Mouse (Mus musculus): ENCODE measurements around the gene Gm7168. TPM values are rescaled to one million over a fixed set of nuclear protein-coding genes. Genes with fewer than 3 reads are reported as not detected.
"Not testable (repeated sequence)": the region's sequence is repeated elsewhere in the genome, so short reads cannot be mapped to it uniquely, and the experiment has no call there.

Gene Gm7168
- total RNA-seq (2021) = not detected

DNA sequence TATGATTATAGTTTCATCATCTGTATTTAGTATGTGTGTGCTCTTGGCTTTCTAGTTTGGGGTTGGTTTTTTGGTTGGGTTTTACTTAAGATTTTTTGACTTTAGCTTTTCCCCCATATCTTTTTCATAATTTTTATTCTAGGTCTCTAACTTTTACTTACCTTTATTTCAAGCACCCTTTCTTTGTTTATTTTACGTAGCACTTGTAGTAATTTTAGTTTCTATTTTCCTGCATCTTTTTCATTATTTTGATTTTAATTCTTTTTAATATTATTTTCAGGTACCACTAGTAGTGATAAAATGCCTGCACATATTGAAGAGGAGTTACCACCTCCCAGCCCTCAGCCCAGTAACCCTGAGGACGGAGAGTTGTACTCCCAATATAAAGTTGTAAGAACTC, at the start of gene Gm7168:
TSS of gene Gm7168 (plus strand) at position 301 of the 400 bp plus-strand sequence.
- not testable (repeated sequence) for DNase-seq (ENCODE audit: extremely low spot score in 1 of 2, low spot score in 1 of 2)

DNA sequence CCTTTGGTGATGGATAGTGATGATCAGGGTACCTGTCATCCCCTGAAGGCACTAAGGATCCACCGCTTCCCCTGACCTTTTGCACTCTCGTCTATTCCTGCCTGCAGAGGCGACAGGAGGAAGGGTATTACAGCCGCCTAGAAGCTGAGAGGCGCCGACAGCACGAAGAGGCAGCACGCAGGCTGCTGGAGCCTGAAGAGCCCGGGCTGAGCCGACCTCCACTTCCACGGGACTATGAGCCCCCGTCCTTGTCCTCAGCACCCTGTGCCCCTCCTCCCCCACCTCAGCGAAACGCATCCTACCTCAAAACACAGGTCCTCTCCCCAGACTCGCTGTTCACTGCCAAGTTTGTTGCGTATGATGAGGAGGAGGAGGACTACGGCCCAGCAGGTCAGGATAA, 49.3 kb upstream of the Gm7168 start:
- DNase-seq (ENCODE audit: extremely low spot score in 1 of 2, low spot score in 1 of 2) = no peak

DNA sequence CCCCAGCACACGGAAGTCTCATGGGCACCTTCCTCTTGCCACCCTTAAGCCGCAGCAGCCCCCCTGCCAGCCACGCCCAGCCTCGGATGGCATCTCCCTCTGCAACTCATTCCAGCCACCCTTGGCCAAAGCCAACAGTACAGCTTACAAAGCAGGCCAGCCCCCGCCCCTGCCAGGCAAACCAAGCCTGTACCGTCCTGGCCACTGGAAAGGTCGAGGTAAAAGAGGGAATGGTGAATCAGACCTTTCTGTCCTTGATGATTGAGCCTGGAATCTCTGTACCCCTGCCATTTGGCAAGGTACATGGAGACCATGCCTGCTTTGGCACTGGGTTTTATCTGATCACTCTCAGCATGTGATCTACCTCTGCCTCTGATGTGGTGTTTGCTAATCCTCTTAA, 48.9 kb upstream of the Gm7168 start:
- no peak for DNase-seq (ENCODE audit: extremely low spot score in 1 of 2, low spot score in 1 of 2)

DNA sequence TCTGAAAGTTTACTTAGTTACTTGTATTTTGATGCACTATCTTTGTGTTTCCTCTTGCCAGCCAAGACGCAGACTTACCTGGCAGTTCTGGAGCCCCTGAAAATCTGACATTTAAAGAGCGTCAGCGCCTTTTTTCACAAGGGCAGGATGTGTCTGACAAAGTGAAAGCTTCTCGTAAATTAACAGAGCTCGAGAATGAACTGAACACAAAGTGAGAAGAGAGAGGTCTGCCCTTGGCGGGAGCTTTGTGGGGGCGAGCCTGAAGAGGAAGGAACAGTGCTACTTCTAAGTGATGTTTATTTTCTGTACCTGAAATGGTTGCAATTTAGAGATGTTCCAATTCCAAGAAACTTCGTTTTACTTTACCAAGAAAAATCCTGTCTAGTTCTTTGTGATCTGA, 44.4 kb upstream of the Gm7168 start:
- DNase-seq (ENCODE audit: extremely low spot score in 1 of 2, low spot score in 1 of 2) = no peak

DNA sequence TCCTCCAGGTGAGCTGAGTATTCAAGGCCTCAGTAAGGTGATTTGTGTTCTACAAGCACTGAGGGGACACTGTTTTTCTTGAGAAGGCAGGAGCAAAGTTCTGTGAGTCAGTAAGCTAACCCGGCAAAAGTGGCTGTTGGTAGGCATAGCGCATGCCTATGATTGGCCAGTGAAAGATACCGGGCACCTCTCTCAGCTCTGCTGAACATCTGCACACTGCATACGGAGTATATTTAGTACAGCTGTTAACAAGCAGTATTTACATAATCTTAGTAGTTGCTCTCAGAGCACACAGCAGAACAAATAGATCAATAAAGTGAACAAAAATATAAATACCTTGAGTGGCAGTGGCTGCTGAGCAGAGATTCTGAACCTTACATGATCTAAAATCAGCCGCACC, 41.1 kb upstream of the Gm7168 start:
- DNase-seq (ENCODE audit: extremely low spot score in 1 of 2, low spot score in 1 of 2) = no peak

DNA sequence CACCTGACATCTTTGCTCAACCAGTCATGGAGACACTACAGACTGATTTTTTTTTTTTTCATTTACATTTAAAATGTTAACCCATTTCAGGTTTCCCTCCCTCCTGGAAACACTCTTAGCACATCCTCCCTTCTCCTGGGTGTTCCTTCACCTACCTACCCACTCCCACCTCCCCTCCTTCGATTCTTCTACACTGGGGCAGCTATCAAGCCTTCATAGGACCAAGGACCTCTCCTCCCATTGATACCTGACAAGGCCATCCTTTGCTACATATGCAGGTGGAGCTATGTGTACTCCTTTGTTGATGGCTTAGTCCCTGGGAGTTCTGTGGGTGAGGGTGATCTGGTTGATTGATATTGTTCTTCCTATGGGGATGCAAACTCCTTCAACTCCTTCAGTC, 40.5 kb upstream of the Gm7168 start:
- no peak for DNase-seq (ENCODE audit: extremely low spot score in 1 of 2, low spot score in 1 of 2)

DNA sequence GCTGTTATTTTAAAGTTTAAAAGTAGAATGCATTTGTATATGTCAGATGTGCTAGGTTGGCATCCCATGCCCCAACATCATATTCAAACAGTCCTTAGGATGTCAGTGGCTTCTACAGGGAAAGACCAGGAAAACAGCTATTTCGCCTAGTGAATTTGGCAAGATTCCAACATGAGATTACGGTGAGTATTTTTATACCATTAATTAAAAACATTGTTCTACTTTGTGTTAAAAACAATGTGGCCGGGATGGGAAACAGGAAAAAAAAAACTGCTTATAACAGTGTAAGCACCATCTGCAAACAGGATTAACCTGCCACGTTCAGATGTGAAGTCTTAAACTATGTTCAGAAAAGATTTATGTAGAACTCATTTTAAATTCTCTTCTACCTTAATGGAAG, 34.2 kb upstream of the Gm7168 start:
- DNase-seq (ENCODE audit: extremely low spot score in 1 of 2, low spot score in 1 of 2) = no peak

DNA sequence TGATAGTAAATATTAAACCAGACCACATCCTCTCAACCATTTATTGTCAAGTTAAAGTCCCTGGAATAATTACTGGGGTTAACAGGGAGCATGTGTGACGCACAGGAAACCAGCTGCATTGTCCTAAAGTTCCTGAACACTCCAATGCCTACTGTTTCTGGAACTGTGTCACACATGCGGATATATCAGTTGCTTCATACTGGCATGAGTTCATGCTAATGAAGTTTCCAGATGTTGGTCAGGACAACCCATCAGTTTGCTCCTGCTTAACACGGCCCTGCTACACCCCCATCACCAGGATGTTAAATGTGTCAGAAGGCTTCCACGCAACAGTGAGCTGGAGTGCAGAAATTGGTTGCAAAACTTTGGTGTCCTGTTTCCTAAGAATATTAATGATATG, 33.6 kb upstream of the Gm7168 start:
- no peak for DNase-seq (ENCODE audit: extremely low spot score in 1 of 2, low spot score in 1 of 2)

DNA sequence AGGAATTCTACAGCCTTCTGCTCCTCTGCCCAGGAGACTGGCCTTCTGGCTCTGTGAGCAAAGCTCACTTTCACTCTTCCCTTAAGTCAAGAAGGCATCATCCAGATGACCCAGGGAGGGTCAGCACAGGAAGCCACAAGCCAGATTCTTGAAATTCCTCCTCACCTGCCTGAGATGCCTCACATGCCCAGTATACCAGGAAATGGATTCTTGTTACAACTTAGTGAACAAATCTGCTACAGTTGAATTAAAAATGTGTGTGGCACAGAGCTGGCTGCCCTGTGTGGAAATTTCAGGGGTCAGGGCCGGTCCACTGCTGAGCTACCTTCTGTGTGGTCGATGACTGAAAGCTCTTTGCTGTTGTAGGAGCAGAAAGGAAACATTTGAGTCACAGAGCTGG, 27.4 kb upstream of the Gm7168 start:
- DNase-seq (ENCODE audit: extremely low spot score in 1 of 2, low spot score in 1 of 2) = no peak

DNA sequence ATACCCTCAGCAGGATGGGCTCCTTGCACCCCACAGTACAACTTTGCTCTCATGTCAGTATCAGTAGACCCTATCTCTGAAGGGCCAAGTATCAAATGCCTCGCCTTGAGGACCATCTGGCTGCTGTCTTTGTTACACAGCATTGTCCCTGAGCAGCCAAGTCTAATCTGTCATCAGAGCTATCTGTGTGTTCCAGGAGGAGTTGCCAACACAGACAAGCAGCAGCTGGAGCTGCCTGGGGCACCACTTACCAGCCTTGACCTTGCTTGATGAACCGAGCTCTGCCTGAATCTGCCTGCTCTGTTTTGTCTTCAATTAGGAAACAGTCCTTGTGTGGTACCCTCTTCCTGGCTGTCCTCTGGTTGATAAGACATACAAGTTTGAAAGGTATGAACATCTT, 24.8 kb upstream of the Gm7168 start:
- no peak for DNase-seq (ENCODE audit: extremely low spot score in 1 of 2, low spot score in 1 of 2)

DNA sequence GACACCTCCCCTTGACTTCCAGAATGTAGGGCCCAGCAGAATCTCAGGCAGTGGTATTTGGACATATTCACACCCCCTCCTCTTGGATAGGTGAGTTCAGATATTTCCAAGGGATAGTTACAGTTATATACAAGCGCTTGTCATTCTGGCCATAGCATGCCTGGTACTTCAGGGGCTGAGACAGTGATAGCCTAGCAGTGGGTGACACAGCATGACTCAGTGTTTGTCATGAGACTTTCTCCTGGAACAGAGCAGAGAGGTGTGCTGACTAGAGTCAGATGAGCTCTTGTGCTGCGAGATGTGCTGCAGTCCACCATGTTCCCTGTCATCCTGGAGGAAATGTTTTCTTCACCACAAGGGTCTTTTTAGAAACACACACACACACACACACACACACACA, 23.6 kb upstream of the Gm7168 start:
- no peak for DNase-seq (ENCODE audit: extremely low spot score in 1 of 2, low spot score in 1 of 2)

DNA sequence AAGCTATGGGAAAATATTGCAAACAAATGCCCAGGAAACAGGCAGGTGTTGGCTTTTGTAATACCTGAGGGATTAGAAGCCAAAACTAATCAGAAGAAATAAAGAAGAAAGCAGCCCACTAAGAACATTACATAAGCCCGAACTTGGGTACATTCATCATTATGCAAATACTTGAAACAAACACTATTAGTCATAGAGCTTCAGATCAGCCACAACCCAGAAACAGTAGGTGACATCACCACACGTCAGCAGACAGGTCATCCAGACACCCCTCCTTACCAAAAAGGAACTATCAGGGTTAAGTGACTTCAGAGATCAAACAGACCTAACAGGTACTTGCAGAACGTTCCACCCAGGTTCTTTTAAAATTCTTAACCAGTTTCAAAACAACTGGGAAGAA, 22.2 kb upstream of the Gm7168 start:
- no peak for DNase-seq (ENCODE audit: extremely low spot score in 1 of 2, low spot score in 1 of 2)

DNA sequence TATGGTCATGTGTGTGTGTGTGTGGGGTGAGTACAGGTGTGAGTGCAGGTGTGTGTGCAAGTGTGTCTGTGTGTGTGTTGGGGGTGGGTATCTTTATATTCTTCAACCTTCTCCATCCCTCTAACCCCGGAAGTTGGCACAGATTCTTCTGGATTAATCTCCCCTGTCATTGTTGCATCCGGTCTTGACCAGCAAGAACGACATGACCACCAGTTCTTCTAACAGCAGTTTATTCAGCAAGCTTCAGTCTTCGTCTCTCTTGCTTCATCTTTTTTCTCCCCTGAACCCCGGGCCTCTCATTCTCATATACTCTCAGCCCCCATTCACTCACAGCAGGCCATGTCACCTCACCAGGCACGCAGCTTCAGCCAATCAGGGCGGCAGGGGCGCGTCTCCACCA, 17.8 kb upstream of the Gm7168 start:
- no peak for DNase-seq (ENCODE audit: extremely low spot score in 1 of 2, low spot score in 1 of 2)

DNA sequence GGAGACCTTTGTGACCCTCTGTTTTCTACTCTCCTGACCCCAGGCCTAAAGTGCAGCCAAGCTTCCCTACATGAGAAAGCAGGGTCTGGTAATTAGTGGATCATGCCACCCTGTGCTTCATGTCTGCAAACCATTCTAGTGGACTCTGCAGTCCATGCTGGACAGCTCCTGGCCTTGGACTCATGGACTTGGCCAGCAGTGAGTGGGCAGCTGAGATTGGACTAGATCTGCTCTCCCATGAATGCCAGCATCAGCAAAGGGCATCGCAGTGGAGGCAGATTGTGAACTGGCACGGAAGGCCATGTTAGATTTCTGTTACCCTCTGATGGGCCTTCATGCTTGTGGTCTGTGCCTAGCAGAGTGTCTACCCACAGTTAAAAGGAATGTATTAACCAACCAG, 12.8 kb upstream of the Gm7168 start:
- DNase-seq (ENCODE audit: extremely low spot score in 1 of 2, low spot score in 1 of 2) = not testable (repeated sequence)

DNA sequence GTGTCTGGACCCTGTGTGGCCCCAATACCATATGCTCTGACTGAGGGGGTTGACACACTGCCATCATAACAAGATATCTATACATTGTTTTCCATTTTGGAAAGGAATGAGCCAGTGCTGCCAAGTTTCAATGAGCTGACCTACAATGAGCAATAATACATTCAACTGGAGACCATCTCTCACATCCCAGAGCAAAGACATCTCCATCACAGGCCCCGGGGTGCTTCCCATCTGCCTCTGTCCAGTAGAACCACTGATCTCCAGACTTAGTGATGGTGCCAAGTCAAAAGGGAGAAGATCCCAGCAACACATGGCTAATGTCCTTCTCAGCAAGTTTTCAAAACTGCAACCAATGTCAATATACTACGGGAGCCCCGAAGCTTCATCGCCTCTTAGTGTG, 10.4 kb upstream of the Gm7168 start:
- DNase-seq (ENCODE audit: extremely low spot score in 1 of 2, low spot score in 1 of 2) = no peak

DNA sequence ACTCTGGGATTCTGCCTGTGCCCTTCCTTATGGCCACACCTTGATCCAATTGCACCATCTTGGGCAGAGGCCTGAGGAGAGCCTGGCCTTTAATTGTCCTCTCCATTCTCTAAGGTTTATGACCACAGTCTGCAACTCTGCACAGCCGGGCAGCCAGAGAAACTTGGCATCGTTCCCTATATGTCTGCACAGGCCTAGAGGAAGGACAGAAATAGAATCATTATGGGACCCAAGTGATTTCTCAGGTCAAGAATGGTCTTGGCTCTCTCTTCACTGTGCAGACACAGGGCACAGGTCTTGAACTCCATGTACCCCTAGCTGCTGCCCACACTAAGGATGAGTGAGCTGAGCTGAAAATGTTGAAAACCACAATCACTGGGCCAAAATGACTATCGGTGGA, 9.5 kb upstream of the Gm7168 start:
- no peak for DNase-seq (ENCODE audit: extremely low spot score in 1 of 2, low spot score in 1 of 2)

DNA sequence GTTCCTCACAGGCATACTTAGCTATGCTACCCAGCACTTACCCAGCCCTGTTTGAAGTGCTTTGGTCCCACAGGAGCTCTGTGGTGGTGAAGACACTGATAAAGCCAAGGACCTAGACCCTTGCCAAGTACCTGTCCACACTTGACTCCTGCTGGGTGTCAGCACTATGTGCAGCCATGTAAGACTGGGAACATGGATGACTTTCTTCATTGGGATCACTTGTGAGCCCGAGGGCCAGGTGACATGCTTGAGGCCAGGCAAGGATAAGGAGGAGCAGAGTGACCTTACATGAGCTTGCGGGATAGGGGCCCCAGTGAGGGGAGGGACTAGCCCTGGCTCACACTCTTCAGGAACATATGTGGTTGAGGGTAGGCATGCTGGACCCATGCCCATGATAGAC, 8.9 kb upstream of the Gm7168 start:
- not testable (repeated sequence) for DNase-seq (ENCODE audit: extremely low spot score in 1 of 2, low spot score in 1 of 2)

DNA sequence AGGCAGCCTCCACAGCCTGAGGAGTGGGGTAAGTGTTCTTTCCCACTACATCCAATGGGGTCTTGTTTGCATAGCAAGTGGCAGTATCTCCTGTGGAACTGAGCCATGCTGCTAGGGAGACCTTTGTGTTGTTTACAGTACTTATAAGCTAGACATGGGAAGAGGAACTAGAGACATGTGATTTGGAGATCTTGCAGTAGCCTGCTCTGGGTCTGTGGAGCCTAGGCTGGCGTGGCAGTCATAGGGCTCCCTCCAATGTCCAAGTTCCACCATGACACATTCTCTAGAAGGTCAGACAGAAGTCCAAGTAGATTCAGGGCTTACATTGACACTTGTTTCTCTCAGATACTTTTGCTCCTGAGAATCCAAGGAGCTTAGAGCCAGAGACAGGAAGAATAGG, 7.7 kb upstream of the Gm7168 start:
- DNase-seq (ENCODE audit: extremely low spot score in 1 of 2, low spot score in 1 of 2) = no peak

DNA sequence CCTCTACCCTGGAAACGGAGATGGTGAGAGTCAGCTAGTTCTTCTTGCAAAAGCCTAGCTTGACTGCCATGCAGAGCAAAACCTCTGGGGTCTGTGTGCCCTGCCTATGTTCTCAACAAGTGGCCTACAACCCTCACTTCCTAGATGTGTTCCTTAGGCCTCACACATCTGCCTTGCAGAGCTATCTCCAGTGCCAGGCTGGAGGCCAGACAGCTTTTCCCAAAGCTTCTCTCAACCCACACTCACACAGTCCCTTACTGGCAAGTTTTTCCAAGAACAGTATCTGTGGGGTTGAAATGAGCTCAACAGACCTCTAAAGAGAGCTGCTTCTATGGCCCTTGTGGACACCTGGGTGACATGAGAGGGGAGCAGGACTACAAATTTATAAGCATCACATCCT, 3.4 kb downstream of the Gm7168 start:
- DNase-seq (ENCODE audit: extremely low spot score in 1 of 2, low spot score in 1 of 2) = not testable (repeated sequence)

DNA sequence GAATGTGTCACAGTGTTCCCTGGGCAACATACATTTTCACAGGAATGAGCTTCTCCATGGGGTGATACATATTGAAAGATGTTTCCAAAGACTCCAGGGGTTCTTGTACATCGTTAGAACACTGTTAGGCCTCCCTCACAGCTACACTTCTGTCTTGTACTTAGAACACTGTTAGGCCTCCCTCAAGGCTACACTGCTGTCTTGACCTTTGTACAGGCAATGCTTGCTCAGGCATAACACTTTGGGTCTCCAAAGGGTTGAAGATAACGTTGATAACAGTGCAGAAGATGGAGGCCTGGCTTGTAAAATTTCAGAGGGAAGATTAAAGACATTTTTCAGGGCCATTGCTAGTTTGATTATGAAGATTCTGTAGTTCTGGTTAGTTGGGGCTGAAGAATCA, 10.0 kb downstream of the Gm7168 start:
- not testable (repeated sequence) for DNase-seq (ENCODE audit: extremely low spot score in 1 of 2, low spot score in 1 of 2)

DNA sequence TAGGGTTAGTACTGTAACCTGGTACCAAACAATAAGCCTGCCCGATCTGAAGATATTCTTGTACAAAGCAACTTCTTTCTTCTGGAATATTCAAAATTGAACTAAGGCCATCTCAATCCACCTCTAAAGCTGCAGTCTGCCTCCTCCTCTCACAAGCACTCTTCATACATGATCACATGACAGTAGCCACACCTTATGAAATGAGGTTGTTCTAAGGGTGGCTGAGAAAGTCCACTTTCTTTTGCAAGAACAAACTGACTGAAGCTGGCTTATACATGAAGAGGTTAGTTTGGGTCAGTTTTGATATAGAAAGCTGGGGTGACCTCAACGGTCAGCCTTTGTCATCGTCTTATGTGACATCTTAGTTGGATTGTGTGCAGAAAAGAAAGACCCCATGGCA, 14.1 kb downstream of the Gm7168 start:
- not testable (repeated sequence) for DNase-seq (ENCODE audit: extremely low spot score in 1 of 2, low spot score in 1 of 2)

DNA sequence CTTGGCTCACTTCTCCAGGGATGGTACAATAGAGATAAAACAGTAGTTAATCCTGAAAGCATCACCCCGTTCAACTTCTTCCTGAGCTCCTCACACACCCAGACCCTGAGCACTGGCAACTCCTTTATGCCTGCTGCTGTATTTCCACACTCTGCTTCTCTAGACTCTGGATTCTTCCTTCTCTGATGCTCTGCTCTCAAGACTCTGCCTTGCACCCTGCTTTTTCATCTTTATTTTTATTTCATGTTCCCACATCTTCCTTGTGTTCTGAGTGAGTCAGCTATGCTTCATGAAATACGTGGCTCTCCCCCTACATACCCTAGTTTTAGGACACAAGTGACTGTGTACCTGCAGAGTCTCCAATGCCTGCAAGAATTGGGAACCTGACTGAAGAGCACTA, 16.9 kb downstream of the Gm7168 start:
- not testable (repeated sequence) for DNase-seq (ENCODE audit: extremely low spot score in 1 of 2, low spot score in 1 of 2)

DNA sequence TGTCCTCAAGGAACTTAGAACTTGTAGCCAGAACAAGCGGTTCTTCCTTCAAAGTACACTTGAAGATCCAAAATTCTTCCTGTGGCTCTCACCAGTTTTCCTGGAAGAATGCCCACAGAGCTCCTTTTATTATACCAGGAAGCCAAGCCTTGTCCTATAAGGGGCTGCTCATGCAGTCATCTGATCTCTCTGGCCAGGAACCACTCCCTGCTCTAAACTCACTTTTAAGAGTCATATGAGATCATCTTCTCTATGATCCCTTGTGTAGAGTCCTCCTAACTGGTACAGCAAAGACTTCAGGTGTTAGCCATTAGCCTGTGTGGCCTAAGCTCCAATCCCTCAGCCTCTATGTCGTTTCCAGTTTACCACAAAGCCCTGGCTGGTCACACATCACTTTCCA, 21.7 kb downstream of the Gm7168 start:
- not testable (repeated sequence) for DNase-seq (ENCODE audit: extremely low spot score in 1 of 2, low spot score in 1 of 2)

DNA sequence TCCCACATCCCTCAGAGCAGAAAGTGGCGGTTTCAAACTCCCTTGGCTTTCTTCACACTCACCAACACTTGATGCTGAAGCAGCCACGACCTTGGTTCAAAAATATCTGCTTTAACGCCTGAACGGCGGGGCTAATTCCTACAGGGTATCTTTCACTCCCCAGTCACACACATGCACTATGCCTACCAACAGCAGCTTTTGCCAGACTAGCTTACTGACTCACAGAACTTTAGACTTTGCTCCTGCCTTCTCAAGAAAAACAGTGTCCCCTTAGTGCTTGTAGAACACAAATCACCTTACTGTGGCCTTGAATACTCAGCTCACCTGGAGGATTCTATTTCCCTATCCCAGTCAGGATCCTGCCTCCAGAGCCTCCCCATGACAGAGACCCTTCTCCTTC, 22.6 kb downstream of the Gm7168 start:
- not testable (repeated sequence) for DNase-seq (ENCODE audit: extremely low spot score in 1 of 2, low spot score in 1 of 2)

All from layer of hippocampus, postnatal 25 days (tissue).